Mouse (Mus musculus) T-helper 17 cell (primary cell): Measurements from ENCODE around the gene Bcorl1.

Source experiments
- in situ Hi-C, 2 experiments: fragments of 300-600 bp; cut with MboI, MseI; formaldehyde crosslinking; loops; 1 replicate in 1 of 2; 2 replicates in 1 of 2; pipeline ENCODE4 v1.15.1; 2025; ENCODE audit warnings: high pct_unique_total_duplicates in 2 of 2

Bcorl1 gene

GRCm38 (mm10) chrX:48441548-48441947, 100.4 kb downstream of the Bcorl1 start:
- in situ Hi-C loops: no loop called here

GRCm38 (mm10) chrX:48441954-48442353, 100.8 kb downstream of the Bcorl1 start:
- in situ Hi-C loops: no loop called here

- in situ Hi-C loops: no loop called here
Observed at GRCm38 (mm10) chrX:48444677-48445076, 103.5 kb downstream of the Bcorl1 start.

- in situ Hi-C loops: no loop called here
Observed at GRCm38 (mm10) chrX:48449646-48450045, 108.5 kb downstream of the Bcorl1 start.

- in situ Hi-C loops: no loop called here
Observed at GRCm38 (mm10) chrX:48452231-48452890, 111.2 kb downstream of the Bcorl1 start.

- in situ Hi-C loops: no loop called here
Observed at GRCm38 (mm10) chrX:48452931-48453673, 111.9 kb downstream of the Bcorl1 start.

GRCm38 (mm10) chrX:48453736-48454494, 112.8 kb downstream of the Bcorl1 start:
- in situ Hi-C loops: no loop called here

- in situ Hi-C loops: no loop called here
Observed at GRCm38 (mm10) chrX:48454495-48454878, 113.3 kb downstream of the Bcorl1 start.

GRCm38 (mm10) chrX:48455018-48455417, 113.9 kb downstream of the Bcorl1 start:
- in situ Hi-C loops: no loop called here

GRCm38 (mm10) chrX:48456956-48457355, 115.8 kb downstream of the Bcorl1 start:
- in situ Hi-C loops: no loop called here
